Mouse (Mus musculus) C2C12 (cell line): ENCODE results near the gene 9330161L09Rik. TPM values are rescaled to one million over a fixed set of nuclear protein-coding genes. Genes with fewer than 3 reads are reported as not detected.
A peak's percentile ranks its signal among the peaks of the same experiment; 100 is the strongest.

Experiments used
- H3K27me3 ChIP-seq: one replicate; pipeline ENCODE4 v1.6.1; 2011; ENCODE audit not compliant: control insufficient read depth, insufficient read depth, insufficient read length
- H3K36me3 ChIP-seq: one replicate; pipeline ENCODE4 v1.6.1; 2011; ENCODE audit not compliant: control insufficient read depth, insufficient read depth
- H3K4me3 ChIP-seq: one replicate; pipeline ENCODE4 v1.5.1; 2011; ENCODE audit warnings: mild to moderate bottlenecking, control low read depth; ENCODE audit not compliant: poor library complexity, insufficient read depth, severe bottlenecking
- H3K79me2 ChIP-seq: one replicate; pipeline ENCODE4 v1.6.1; 2011; ENCODE audit not compliant: control insufficient read depth, insufficient read depth
- H3K79me3 ChIP-seq: one replicate; pipeline ENCODE4 v1.6.1; 2011; ENCODE audit warnings: low read depth, control low read depth
- H3ac ChIP-seq: one replicate; pipeline ENCODE3; 2011; ENCODE audit warnings: low read depth; ENCODE audit not compliant: control insufficient read depth, insufficient read length
- CEBPB ChIP-seq: IDR thresholded peaks from one replicate; pipeline ENCODE4 v1.6.1; 2011; ENCODE audit warnings: low read depth, mild to moderate bottlenecking, control low read depth, moderate library complexity
- CTCF ChIP-seq: IDR thresholded peaks from one replicate; pipeline ENCODE4 v1.5.1; 2011; ENCODE audit not compliant: control insufficient read depth, insufficient read depth, insufficient read length
- FOSL1 ChIP-seq: IDR thresholded peaks from one replicate; pipeline ENCODE4 v1.8.0; 2011; ENCODE audit warnings: mild to moderate bottlenecking, low read length; ENCODE audit not compliant: poor library complexity, insufficient read depth, severe bottlenecking
- MAX ChIP-seq: IDR thresholded peaks from one replicate; pipeline ENCODE4 v1.6.1; 2011; ENCODE audit warnings: mild to moderate bottlenecking, control low read depth
- MYOD1 ChIP-seq: IDR thresholded peaks from one replicate; pipeline ENCODE4 v1.6.1; 2011; ENCODE audit warnings: low read depth; ENCODE audit not compliant: control insufficient read depth, insufficient read length
- MYOG ChIP-seq: IDR thresholded peaks from one replicate; pipeline ENCODE4 v1.6.1; 2011; ENCODE audit not compliant: control insufficient read depth, insufficient read length; ENCODE audit errors: extremely low read depth
- USF1 ChIP-seq: IDR thresholded peaks from one replicate; pipeline ENCODE4 v1.6.1; 2011; ENCODE audit warnings: low read depth, mild to moderate bottlenecking, control low read depth, moderate library complexity
- polyA plus RNA-seq: library from polyadenylated mRNA; unstranded; fragments of >200 nt; fragmentation: generic; extraction: Trizol; gene quantifications from one replicate; pipeline ENCODE4 v1.2.1, GENCODE M21; 2012; ENCODE audit warnings: missing spikeins

9330161L09Rik gene
- polyA plus RNA-seq, 1 experiment: 0.69 TPM

GRCm38 (mm10) chr12:103360812-103361211 is 46.8 kb downstream of the 9330161L09Rik start:
- H3ac ChIP-seq: no peak overlapping the region
- H3K4me3 ChIP-seq: no peak overlapping the region
- H3K79me3 ChIP-seq: no peaks in the 10 kb centered on the region
- H3K79me2 ChIP-seq: no peaks in the 10 kb centered on the region
- TF ChIP-seq CTCF: no peak
- no peak for TF ChIP-seq USF1
- TF ChIP-seq CEBPB: no peak
- TF ChIP-seq MYOG: no peak
- no peak for TF ChIP-seq FOSL1
- no peak for TF ChIP-seq MYOD1
- no peak for TF ChIP-seq MAX
- no peaks in the 10 kb centered on the region for H3K27me3 ChIP-seq
- H3K36me3 ChIP-seq: no peaks in the 10 kb centered on the region

- TF ChIP-seq FOSL1: no peak
- peak; percentile 89 for TF ChIP-seq MYOD1
- no peak for TF ChIP-seq MAX
- no peak for TF ChIP-seq CEBPB
- Histone ChIP-seq H3K27me3 (no peaks in the 10 kb centered on the region), H3K79me2 (no peaks in the 10 kb centered on the region), H3ac (no peak overlapping the region), H3K4me3 (no peak overlapping the region), H3K79me3 (no peaks in the 10 kb centered on the region), H3K36me3 (no peaks in the 10 kb centered on the region)
Measured at GRCm38 (mm10) chr12:103358951-103359801, 48.4 kb downstream of the 9330161L09Rik start.

- TF ChIP-seq MAX: no peak
- no peak for TF ChIP-seq MYOD1
- no peak for TF ChIP-seq FOSL1
Measured at GRCm38 (mm10) chr12:103358216-103358615, 49.4 kb downstream of the 9330161L09Rik start.

More at GRCm38 (mm10) chr12:103358216-103358615, 49.4 kb downstream of the 9330161L09Rik start:
- no peaks in the 10 kb centered on the region for H3K79me3 ChIP-seq
- H3K79me2 ChIP-seq: no peaks in the 10 kb centered on the region
- H3K36me3 ChIP-seq: no peaks in the 10 kb centered on the region
- no peak overlapping the region for H3ac ChIP-seq
- H3K27me3 ChIP-seq: no peaks in the 10 kb centered on the region
- H3K4me3 ChIP-seq: no peak overlapping the region

Other genes with a start within 250 kb of the 9330161L09Rik start
- gene Prima1, start 165.7 kb downstream of the 9330161L09Rik start, polyA plus RNA-seq: not detected
- gene Fam181a, start 96.8 kb downstream of the 9330161L09Rik start, polyA plus RNA-seq: not detected
- gene Asb2, start 51.8 kb downstream of the 9330161L09Rik start, polyA plus RNA-seq: 0.97 TPM
- 4.5 TPM for gene Otub2, start 19.1 kb downstream of the 9330161L09Rik start, polyA plus RNA-seq
- 68.6 TPM for gene Ddx24, start 18.0 kb upstream of the 9330161L09Rik start, polyA plus RNA-seq
- gene Ifi27, start 26.4 kb upstream of the 9330161L09Rik start, polyA plus RNA-seq: 55.2 TPM
- gene Ifi27l2a, start 35.9 kb upstream of the 9330161L09Rik start, polyA plus RNA-seq: 0.53 TPM
- gene Ifi27l2b, start 49.4 kb upstream of the 9330161L09Rik start, polyA plus RNA-seq: 0.12 TPM
- 0.09 TPM for gene Ppp4r4, start 124.5 kb upstream of the 9330161L09Rik start, polyA plus RNA-seq
- gene Serpina10, start 223.6 kb upstream of the 9330161L09Rik start, polyA plus RNA-seq: not detected
- 0.06 TPM for gene Serpina6, start 249.4 kb upstream of the 9330161L09Rik start, polyA plus RNA-seq